Mouse (Mus musculus) left cerebral cortex, adult 9 months (tissue): Measurements from ENCODE around the gene Slc1a3.

Source experiments
- DNase-seq, 2 experiments: peaks; one replicate each; pipeline ENCODE4 v3.0.0; 2022; ENCODE audit warnings: low spot score in 2 of 2

The Slc1a3 gene

DNA sequence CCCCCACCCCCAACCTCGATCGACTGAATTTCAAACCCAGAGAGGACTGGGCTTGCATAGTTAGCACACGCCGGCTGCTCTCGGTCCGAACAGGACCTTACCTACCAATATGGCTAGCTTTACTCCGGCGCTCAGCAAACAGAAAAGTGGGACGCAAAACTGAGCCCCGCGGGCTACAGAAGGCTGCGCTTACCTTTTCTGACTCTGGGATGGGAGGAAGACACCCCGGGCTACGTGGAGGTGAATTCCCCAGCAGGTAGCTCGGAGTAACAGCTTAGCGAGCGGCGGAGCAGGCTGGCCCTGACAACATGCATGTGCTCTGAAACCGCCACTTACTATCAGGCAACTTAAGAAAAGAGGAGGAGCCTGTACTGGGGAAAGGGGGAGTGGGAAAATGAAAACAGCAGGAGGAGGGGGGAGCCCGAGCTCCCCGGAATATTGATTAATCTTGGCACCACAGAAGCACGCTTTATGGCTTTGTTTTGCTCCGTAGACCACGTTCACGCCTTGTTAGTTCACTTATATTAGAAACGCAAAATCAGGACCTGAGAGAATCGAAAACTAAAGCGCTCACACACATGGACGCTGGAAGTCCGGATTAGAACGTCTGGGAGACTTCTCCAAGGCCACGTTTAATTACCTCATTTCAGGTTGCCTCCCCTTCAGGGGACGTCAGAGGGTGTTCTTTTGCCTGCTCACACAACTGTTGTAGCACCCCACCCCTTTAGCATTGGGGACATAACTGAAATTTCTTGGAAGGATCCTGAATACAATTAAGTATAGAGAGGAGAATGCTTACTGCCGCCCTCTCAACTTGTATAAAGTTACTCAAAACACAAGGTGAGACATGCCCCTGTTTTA, at the start of gene Slc1a3:
Gene Slc1a3, minus strand, starts transcription at position 619 of the 861 bp plus-strand sequence.
- DNase-seq, result peak in 1 of 2 experiments; percentile 26

DNA sequence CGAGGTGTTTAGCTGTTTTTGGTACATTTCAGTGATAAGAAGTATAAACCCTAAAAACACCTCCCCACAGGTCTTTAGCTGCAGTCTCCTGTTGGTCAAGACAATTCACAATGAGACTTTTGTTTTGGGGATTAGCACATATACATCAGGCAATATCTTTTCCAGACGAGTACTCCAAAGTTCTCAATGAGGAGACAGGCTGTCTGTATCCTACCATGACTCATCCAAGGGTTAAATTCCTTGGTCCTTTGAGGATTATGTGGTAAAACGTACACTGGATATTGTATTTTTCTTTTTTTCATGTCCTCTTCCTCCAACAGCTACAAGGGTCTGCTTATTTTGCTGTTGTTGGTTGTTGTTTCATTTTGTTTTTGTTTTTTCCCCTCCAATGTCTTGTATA, 48.5 kb upstream of the Slc1a3 start:
- DNase-seq, result no peak

- no peak for DNase-seq
These were observed 45.9 kb upstream of the Slc1a3 start for GRCm38 (mm10) chr15:8756441-8756840.

DNA sequence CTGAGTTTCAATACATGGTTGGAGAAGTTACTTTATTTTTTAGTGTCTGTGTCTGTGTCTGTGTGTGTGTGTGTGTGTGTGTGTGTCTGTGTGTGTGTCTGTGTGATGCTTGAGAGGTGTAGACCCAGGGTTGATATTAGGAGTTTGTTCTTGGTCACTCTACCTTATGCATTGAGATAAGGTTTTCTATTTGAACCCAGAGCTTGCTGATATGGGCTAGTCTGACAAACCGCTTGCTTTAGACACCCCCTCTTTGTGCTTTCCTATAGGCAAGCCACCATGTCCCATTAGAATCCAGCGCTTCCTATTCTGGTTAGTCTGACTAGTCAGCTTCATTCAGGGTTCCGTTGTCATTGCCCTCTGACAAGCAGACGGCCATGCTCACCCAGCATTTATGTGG, 39.2 kb upstream of the Slc1a3 start:
- no peak for DNase-seq

- DNase-seq, result no peak
These were observed 38.2 kb upstream of the Slc1a3 start for GRCm38 (mm10) chr15:8748771-8749170.

- DNase-seq, result no peak
These were observed 31.0 kb upstream of the Slc1a3 start for GRCm38 (mm10) chr15:8741593-8741992.

GRCm38 (mm10) chr15:8740724-8741123, 30.2 kb upstream of the Slc1a3 start:
- DNase-seq, result no peak

- DNase-seq, result no peak
These were observed 27.6 kb upstream of the Slc1a3 start for GRCm38 (mm10) chr15:8738156-8738555.

GRCm38 (mm10) chr15:8734363-8734739, 23.8 kb upstream of the Slc1a3 start:
- DNase-seq, result no peak

DNA sequence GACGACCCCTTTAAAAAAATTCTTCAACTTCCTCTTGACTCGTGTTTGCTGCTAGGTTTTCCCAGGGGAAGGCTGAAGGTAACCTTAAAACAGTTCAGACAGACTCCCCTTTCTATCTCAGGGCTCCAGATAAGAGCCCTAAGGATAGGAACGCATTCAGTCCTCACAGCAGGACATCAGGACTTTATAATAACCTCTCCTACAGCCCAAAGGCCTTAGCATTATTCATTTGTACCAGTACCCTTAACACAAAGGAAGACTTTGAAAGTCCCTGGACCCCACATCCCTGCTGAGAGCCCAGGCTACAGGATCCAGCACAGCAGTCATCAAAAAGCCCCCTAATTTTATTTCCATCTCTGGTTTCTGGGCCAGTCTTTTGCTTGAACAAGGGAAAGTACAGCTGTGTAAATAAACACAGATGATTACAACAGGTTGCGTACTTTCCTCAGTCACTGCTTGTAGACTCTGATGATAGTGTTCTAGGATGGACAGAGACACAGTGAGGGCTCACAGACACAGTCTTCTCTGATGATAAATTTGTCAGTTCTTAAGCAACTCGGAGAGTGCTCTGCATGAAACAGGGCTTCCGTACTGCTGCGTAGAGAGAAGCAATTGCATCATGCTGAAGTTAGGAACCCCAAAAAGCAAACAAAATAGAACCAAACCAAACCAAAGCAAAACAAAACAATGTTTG, 23.3 kb upstream of the Slc1a3 start:
- no peak for DNase-seq

DNA sequence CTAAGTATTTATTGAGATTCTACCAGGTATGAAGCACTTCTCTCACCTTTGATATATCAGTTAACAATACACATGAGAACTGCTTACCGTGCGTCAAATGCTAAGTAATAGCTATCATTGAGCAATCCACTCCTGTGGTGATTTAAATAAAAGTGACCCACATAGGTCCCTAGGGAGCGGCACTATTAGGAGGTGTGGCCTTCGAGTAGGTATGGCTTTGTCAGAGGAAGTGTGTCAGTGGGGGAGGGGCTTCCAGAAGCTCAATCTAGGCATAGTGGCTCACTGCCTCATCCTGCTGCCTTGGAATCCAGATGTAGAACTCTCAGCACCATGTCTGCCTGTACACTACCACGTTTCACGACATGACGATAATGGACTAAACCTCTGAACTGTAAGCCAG, 18.3 kb upstream of the Slc1a3 start:
- DNase-seq, result no peak

GRCm38 (mm10) chr15:8722386-8723100, 12.0 kb upstream of the Slc1a3 start:
- no peak for DNase-seq

DNA sequence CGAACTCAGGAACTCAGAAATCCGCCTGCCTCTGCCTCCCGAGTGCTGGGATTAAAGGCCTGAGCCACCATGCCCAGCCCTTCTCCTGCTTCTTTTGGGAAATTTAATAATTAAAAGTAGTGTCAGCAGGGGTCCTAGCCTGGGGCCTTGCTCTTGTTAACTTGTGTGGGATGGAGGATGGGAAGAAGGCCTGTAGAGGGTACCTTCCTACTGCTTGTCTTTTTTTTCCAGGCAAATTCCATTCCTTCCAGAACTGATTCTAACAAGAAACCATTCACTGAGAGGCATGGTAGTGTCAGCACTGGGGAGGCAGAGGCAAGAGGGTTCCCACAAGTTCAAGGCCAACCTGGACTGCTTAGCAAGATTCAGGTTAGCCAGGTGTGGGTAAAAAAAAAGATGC, 11.2 kb upstream of the Slc1a3 start:
- no peak for DNase-seq

- no peak for DNase-seq
These were observed 10.4 kb upstream of the Slc1a3 start for GRCm38 (mm10) chr15:8721005-8721404.

DNA sequence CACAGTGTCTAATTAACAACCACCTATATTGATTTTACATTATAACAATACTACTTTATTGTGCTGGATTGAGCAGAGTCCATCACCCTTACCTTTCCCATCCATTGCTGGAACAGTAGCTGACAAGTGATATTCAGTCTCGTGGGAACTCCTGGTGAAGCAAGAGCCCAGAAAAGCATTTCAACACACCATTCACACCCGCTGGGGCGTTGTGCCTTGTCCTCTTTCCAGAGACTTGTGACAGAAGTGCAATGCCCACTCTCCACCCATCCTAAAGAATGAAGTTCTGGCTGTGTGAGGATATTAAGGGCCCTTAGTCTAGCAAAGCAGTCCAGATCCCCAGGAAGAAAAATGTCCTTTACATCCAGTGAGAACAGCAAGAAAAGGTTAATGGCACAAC, 7.9 kb upstream of the Slc1a3 start:
- DNase-seq, result no peak

- peak in 1 of 2 experiments; percentile 31 for DNase-seq
These were observed 6.5 kb upstream of the Slc1a3 start for GRCm38 (mm10) chr15:8717021-8717571.

GRCm38 (mm10) chr15:8716330-8716964, 5.9 kb upstream of the Slc1a3 start:
- no peak for DNase-seq

DNA sequence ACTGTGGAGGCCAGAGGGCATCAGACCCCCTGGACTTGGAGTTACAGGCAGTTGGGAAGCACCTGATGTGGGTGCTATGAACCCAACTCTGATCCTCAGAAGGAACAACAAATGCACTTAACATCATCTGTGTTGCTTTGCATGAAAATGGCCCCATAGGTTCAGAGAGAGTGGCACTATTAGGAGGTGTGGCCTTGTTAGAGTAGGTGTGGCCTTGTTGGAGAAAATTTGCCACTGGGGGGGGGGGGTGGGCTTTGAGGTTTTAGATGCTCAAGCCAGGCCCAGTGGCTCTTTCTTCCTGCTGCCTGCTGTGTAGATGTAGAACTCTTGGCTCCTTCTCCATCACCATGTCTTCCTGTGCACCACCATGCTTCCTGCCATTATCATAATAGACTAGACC, 5.1 kb upstream of the Slc1a3 start:
- DNase-seq, result no peak

- no peak for DNase-seq
These were observed 1.9 kb upstream of the Slc1a3 start for GRCm38 (mm10) chr15:8712433-8712984.

- DNase-seq, result no peak
These were observed 1.2 kb upstream of the Slc1a3 start for GRCm38 (mm10) chr15:8711630-8712310.

DNA sequence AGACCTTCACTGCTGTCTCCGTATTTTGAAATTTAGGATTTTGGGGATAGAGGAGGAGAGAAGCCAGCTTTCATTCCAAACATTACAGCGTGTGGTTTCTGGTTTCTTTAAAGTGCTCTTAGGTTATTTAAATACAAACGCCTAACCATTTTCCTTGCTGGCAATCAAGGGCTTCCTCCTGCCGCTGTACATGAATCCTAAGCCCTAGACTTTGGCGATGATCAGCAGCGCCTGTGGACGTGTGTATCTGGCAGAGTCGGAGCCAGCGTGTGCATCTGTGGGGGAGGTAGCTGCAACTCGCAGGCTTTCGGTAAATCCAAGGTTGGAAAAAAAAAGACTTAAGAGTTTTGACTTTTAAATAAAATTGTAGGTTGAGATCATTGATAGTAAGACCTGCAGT, 986 bp downstream of the Slc1a3 start:
- peak in 1 of 2 experiments; percentile 38 for DNase-seq
